7 mouse cellular contexts compared by ENCODE assay signal in the genomic region with DNA sequence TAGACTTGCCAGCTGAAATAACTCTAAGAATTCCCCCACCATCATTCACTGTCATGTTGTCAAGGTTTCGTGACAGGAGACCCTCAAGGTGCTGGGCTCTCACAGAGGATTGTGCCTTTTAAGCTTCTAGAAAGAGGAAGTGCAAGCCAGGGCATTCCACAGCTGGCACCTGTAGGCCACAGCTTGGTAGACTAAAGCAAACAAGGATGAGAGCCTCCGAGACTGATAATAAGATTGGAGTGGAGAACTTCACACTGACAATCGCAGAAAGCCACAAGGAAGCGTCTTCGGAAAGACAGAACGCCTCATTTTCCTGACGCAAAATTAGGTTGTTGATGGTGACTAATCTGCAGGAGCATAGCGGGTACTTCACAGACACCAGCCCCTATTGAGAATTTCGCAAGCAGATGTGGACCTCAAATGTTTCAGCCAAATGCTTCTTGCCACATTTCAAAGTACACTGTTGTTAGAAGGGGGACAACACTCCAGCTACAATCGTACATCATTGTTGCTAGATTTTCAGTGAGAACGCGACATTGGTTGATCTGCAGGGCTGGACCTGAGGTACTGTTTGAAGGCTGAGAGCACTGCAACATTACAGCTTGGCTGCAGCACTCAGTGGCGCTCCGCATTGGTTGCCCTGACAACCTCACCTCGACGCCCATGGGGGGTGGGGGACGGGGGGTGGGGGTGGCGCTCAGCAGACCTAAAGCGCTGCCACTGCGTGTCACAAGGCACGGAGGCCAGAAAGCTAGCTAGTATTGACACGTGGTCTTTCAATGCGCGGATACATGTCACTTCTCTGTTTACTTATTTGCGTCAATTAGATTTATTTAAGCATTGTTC. TPM values are rescaled to one million over a fixed set of nuclear protein-coding genes. Genes with fewer than 3 reads are reported as not detected.
DNase-seq lines count a peak whose midpoint lies in the region; ATAC-seq and TF ChIP-seq lines count a peak whose summit lies in the region.

No protein-coding gene starts in this region.

- H3K27me3 ChIP-seq in hindbrain, embryonic 10.5 days (ENCODE audit: insufficient read depth, poor library complexity, severe bottlenecking): peaks cover 81% of the 10 kb centered on the region
- H3K27me3 ChIP-seq in lung, postnatal 0 days (replicated peaks; ENCODE audit: insufficient read depth, low read length): no peaks in the 10 kb centered on the region

- ATAC-seq in lung, postnatal 0 days: peak; percentile 50
- ATAC-seq in inflammation-experienced regulatory T-cells, adult 6 months: no peak

- TF ChIP-seq EP300 in lung, postnatal 0 days (IDR thresholded peaks at IDR 0.05): no peak

- peak overlapping the region; percentile 47 for H3K4me2 ChIP-seq in lung, postnatal 0 days (replicated peaks; ENCODE audit: low read depth, low read length)

- no peaks in the 10 kb centered on the region for H3K9me3 ChIP-seq in hindbrain, embryonic 10.5 days
- no peaks in the 10 kb centered on the region for H3K9me3 ChIP-seq in lung, postnatal 0 days (ENCODE audit: low read length)

- peak; percentile 2 for DNase-seq in layer of hippocampus, adult 9-11 months
- DNase-seq in layer of hippocampus, adult 9-10 months (ENCODE audit: low spot score): no peak
- peak; percentile 55 for DNase-seq in embryo, embryonic 10.5 days (ENCODE audit: low spot score)
- DNase-seq in hindbrain, embryonic 10.5 days (ENCODE audit: low spot score): peak; percentile 53
- DNase-seq in lung, postnatal 0 days (ENCODE audit: low spot score): peak; percentile 49
- DNase-seq in testis, postnatal 14 days (ENCODE audit: low spot score): peak; percentile 3

- no peaks in the 10 kb centered on the region for H3K36me3 ChIP-seq in hindbrain, embryonic 10.5 days
- H3K36me3 ChIP-seq in lung, postnatal 0 days (ENCODE audit: insufficient read depth, low read length): no peaks in the 10 kb centered on the region

- H3K9ac ChIP-seq in lung, postnatal 0 days (replicated peaks; ENCODE audit: low read depth): no peak overlapping the region

- peaks cover 5% of the 10 kb centered on the region for H3K4me1 ChIP-seq in hindbrain, embryonic 10.5 days (replicated peaks)
- H3K4me1 ChIP-seq in lung, postnatal 0 days (ENCODE audit: insufficient read depth, low read depth, low read length): no peaks in the 10 kb centered on the region

- H3K4me3 ChIP-seq in hindbrain, embryonic 10.5 days: peak overlapping the region; percentile 30
- no peak overlapping the region for H3K4me3 ChIP-seq in lung, postnatal 0 days (ENCODE audit: low read depth, low read length)

- 25% methylated on average over 25 of the region's 25 CpGs for WGBS in hindbrain, embryonic 10.5 days
- 16% methylated on average over 25 of the region's 25 CpGs for WGBS in lung, postnatal 0 days

- no peak overlapping the region; the same call in 1 of the 2 replicates for H3K27ac ChIP-seq in hindbrain, embryonic 10.5 days
- H3K27ac ChIP-seq in lung, postnatal 0 days (ENCODE audit: low read length): no peak overlapping the region

- no peak for TF ChIP-seq CTCF in lung, postnatal 0 days (IDR thresholded peaks at IDR 0.05)

RNA-seq across cellular contexts. Expression of gene Cdx4, which starts 32.5 kb away (rescaled TPM):
- not detected in 2 replicates for polyA plus RNA-seq in hindbrain, embryonic 10.5 days (2016; fragmentation: Nextera tagmentation; extraction: Ambion mirVana)
- not detected in 2 replicates for polyA plus RNA-seq in lung, postnatal 0 days (2015; fragmentation: Nextera tagmentation; extraction: Ambion mirVana)
- polyA plus RNA-seq in inflammation-experienced regulatory T-cells, adult 6 months (2017; shearing (Covaris generic)): not detected
